Mouse (Mus musculus): ENCODE measurements around the gene Grb14. TPM values are rescaled to one million over a fixed set of nuclear protein-coding genes. Genes with fewer than 3 reads are reported as not detected.

Grb14 gene
- 5.1 and 7.2 TPM in 2 replicates for polyA plus RNA-seq (2015; fragmentation: Nextera tagmentation; extraction: Ambion mirVana)

GRCm38 (mm10) chr2:65024887-65025286, at the start of gene Grb14:
TSS of gene Grb14 (minus strand) at chr2:65024987.

Other genes with a start within 250 kb of the Grb14 start
- 2.4 and 2.8 TPM in 2 replicates for gene Cobll1, start 214.4 kb upstream of the Grb14 start, polyA plus RNA-seq (2015; fragmentation: Nextera tagmentation; extraction: Ambion mirVana)